Mouse (Mus musculus) kidney, postnatal 14 days (tissue): ENCODE results near the gene Hexb.

Experiments
- DNase-seq: peaks from one replicate; pipeline ENCODE4 v3.0.0; 2022; ENCODE audit warnings: mixed read lengths

The Hexb gene

DNA sequence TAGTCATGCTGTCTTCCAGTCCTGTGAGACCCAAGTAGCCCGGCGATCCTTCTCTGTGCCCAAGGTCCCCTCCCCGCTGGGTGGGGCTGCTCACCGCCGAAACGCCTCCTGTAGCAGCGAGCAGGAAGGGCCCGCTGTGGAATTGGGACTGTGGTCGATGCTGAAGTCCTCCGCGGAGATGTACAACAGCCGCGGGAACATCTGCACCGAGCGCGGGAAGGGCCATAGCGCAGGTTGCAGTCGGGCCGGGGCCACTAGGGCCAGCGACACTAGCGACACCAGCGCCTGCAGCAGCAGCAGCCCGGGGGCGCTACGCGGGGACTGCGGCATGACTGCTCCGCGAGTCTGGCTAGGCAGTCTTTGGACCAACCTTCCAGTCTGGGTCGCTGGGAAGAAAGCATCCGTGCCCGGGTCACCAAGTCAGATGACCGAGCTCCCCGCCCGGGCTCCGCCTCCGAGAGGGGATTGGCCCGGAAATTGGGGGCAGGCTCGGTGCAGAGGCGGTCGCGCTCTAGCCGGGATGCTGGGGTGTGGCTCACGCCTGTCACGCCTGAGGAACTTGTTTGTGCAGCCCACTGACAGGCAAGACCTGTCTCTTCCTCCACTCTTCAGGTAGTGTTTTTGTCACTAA lies at the start of gene Hexb:
Gene Hexb, minus strand, starts transcription at position 426 of the 631 bp plus-strand sequence.
- DNase-seq, result peak; percentile 96

- no peak for DNase-seq
Measured at GRCm38 (mm10) chr13:97247754-97248153, 49.6 kb upstream of the Hexb start.

DNA sequence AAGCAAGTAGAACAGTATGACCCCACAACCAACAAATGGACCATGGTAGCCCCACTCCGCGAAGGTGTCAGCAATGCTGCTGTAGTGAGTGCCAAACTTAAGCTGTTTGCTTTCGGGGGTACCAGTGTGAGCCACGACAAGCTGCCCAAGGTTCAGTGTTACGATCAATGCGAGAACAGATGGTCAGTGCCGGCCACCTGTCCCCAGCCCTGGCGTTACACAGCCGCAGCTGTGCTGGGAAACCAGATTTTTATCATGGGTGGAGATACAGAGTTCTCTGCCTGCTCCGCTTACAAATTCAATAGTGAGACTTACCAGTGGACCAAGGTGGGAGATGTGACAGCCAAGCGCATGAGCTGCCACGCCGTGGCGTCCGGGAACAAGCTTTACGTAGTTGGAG lies 48.1 kb upstream of the Hexb start:
- no peak for DNase-seq

- no peak for DNase-seq
Measured at GRCm38 (mm10) chr13:97245157-97245556, 47.0 kb upstream of the Hexb start.

DNA sequence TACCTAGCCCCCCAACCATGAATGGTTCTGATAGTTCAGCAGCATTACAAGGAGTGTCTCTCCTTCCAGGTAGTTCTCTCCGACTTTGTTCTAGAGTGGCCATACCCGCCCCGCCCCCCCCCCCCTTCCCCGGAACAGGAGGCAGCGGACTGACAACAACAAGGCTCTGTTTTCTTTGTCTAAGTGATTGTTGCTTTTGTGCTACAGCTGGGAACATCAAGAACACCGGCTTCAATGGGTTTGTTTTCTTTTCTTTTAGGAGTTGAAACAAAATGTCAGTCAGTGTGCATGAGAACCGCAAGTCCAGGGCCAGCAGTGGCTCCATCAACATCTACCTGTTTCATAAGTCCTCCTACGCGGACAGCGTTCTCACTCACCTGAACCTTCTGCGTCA lies 46.6 kb upstream of the Hexb start:
- no peak for DNase-seq

DNA sequence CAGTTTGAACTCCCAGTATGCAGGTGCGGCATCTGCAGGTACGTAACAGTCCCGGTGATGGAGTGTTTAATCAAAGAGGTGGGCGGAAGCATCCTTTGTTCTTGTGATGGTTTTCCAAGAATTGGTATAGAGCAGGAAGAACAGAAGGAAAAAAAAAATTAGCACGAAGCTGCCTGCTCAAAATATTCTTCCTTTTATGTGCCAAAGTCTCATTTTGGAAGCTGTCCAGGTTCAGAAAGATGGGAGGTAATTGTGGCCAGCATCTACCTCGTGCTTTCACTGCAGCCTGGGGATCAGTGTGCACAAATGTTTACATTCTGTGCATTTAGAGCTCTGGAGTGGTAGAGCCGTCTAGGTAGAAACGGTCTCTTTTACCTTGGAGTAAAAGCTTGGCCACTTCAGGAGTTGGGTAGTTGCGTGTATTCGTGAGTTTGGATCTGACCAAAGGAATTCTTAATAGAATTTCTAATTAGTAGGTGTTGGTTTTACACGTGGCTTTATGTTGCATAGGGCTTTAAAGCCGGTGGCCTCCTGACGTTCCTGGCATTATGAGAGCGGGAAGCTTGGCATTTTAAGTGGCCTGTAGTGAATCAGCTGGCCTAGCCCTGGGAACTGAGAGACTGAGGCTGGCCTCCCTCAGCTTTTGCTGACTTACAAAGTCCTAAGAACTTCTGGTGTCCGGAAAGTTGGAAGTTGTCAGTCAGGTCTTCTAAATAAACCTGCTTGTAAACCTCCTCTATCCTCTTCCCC lies 46.0 kb upstream of the Hexb start:
- DNase-seq, result no peak

DNA sequence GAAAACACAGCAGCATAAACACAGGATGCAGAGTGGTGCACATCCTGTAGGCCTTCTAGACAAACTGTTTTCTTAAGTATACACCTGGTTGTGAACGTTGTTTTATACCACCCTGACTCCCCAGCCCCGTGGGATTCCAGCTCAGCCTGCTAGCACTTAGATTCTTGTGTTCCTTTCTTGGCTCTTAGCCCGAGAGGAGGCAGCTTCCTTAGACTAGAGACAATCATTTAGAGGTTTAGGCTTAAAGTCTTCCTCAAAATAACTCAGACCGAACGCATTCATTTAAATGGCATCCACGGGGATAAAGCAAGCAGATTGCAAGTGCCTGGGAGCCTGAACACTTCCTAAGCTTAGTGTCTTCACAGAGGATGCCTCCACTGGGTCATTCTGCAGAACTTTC lies 44.6 kb upstream of the Hexb start:
- DNase-seq, result no peak

DNA sequence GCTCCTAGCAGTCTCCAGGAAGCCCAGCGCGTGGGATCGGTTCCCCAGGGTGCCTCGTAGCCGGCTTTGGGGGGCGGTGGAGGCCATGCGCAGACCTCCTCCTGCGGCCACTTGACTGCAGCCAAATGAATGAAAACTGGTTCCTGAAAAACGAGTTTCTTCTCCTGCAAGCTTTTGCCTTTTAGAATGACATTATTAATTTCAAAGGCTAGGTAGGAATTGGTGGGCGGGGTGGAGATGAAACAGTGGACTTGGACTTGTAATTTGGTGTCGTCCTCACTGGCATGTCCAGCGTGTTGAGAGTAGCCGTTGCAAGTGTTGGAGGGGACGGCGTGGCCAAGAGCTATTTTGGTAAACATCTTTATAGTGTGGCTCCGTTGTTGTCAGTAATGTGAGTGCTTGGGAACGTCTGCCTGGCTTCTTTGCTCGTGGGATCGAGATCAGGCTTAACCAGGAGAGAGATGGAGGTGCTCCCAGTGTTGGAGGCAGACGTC lies 43.7 kb upstream of the Hexb start:
- DNase-seq, result no peak

GRCm38 (mm10) chr13:97240965-97241786 lies 43.0 kb upstream of the Hexb start, which contains the start of gene Enc1:
Gene Enc1, plus strand, starts transcription at chr13:97241105.
- DNase-seq, result peak; percentile 95

GRCm38 (mm10) chr13:97240279-97240964 lies 42.3 kb upstream of the Hexb start:
- DNase-seq, result peak; percentile 84

DNA sequence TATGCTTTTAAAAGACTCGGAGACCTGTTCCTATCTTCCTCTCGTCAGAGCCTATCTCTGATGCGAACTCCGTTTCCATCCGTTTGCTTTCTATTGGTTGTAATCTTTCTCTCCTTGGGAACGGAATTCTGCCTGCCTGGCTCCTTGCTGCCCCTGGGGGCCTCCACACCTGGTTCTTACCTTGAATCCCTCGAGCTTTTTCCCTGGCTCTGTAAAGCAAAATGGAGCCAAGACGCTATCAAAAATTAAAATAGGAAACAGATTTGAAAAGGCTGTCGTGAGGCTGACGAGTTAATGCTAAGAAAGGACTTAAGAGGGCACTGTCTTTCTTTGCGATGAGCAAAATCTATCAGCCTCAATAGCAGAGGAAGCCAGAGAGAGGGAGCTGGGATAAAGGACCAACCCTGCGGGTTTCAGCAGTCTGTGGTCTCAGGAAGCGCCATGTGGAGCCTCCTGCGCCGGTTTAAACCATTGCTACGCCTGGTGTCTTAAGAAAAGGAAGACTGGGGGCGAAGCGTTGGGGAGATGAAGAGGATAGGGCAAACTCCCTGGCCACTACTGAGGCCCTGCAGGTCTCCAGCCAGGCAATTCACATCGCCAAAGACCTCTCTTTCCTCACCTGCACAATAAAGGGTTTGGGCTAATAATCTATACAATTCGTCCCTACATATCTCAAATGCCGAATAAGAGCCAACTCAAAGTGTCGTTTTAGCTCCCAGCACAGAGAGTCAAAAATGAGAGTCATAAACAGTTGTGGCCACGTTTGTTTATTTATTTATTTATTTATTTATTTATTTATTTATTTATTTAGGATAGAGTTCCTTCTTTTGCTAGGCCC lies 41.4 kb upstream of the Hexb start:
- DNase-seq, result peak; percentile 69

- no peak for DNase-seq
Measured at GRCm38 (mm10) chr13:97238181-97238981, 40.2 kb upstream of the Hexb start.

DNA sequence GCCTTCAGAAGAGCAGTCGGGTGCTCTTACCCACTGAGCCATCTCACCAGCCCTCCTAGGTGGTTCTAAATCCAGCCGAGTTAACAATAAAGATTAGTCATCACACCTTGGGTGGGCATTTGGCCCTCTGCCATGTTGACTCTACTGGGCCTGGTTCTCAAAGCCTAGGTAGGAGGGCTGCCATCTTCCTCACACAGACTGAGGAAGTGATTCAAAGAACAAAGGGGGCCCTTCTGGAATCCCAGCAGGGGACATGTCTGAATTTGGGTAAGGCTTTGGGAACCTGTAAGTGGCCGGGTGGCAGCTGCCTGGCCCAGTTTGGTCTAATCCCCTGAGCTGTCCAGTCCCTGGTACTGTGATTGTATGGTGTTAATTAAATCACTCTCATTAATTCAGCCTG lies 39.5 kb upstream of the Hexb start:
- no peak for DNase-seq

DNA sequence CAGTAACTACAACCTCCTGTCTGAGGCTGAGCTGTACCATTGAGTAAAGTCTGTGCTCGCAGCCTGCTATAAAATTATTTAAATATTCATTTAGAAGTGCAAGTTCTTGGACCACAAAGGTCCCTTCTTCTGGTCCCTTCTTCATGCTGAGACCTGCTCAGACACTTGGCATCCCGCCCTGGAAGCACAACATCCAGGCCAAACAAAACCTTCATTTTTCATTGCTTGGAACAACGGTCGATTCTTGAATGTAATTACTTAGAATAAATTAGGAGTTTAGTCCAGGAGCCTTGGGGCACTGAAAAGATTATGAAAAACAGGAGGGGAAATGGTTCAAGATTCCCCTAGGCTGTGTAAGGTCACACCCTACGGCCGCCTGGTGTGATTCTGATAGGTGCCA lies 37.8 kb upstream of the Hexb start:
- peak; percentile 49 for DNase-seq

DNA sequence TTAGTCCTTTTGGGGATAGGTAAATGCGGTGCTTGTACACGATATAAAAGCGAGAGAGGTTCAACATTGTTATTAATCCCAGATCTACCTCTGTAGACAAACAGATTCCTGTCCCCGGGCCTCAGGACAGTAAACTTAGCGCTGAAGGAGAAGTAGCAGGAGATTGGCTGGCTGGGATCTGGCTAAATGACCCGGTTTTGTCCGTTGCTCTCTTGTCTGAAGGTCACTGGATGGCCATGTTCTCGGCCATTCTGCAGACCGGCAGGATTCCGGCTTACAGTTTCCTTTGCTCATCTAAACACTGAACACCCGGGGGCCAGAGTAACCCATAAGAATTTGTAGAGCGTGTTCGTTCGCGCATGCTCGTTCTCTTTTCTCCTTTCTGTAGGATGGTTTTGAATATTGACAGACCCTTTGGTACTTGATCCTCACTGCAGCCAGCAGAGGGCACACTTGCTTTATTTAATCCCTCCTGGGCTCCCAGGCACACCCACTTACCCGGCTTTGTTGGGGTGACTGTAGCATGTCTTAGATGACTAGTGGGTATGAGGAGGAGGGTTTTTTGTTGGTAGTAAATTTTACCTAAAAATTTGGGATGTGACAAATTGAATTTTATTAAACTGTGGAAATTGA lies 36.7 kb upstream of the Hexb start:
- DNase-seq, result peak; percentile 85

DNA sequence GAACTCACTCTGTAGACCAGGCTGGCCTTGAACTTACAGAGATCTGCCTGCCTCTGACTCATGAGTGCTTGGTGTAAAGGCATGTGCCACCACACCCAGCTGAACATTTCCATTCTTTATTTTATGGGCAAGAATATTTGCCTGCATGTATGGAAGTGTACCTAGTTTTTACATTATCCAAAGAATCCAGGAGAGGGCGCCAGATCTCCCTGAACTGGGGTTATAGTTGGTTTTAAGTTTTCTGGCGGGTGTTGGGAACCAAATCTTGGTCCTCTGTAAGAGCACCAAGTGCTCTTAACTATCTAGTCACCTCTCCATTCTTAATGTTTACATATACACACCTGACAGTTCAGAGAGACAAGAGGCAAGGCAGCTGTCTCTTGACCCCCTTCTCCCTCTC lies 34.9 kb upstream of the Hexb start:
- DNase-seq, result no peak

GRCm38 (mm10) chr13:97230101-97230500 lies 31.9 kb upstream of the Hexb start:
- DNase-seq, result no peak

- DNase-seq, result no peak
Measured at GRCm38 (mm10) chr13:97227795-97228194, 29.6 kb upstream of the Hexb start.

DNA sequence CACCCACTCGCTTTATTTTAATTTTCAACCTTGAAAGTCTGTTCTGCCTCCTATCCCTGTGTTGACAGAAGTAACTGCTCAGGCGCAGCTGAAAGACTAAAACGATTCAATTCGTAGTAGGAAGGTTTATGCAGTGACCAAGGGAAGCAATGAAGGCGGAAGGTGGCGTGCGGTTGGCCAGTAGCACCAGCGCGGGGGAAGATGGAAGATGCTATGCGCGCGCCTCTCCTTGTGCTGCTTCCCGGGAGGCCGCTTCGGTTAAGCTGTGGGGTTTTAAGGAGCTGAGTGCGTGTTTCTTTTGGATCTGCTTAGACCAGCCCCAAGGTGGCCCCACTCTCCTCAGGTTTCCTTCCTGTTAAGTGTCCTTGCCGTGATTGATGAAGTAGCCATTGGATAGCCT lies 27.0 kb upstream of the Hexb start:
- no peak for DNase-seq

GRCm38 (mm10) chr13:97224341-97224982 lies 26.3 kb upstream of the Hexb start:
- DNase-seq, result peak; percentile 69
